Mouse (Mus musculus) lung, postnatal 0 days (tissue): Measurements from ENCODE around the gene Donson.

ENCODE experiments used
- CTCF ChIP-seq: IDR thresholded peaks from 2 replicates; pipeline ENCODE4 v1.5.1; 2016; ENCODE audit warnings: antibody characterized with exemption, mild to moderate bottlenecking
- EP300 ChIP-seq: IDR thresholded peaks from 2 replicates; pipeline ENCODE4 v1.6.1; 2016; ENCODE audit warnings: antibody characterized with exemption, mild to moderate bottlenecking, control low read depth

DNA sequence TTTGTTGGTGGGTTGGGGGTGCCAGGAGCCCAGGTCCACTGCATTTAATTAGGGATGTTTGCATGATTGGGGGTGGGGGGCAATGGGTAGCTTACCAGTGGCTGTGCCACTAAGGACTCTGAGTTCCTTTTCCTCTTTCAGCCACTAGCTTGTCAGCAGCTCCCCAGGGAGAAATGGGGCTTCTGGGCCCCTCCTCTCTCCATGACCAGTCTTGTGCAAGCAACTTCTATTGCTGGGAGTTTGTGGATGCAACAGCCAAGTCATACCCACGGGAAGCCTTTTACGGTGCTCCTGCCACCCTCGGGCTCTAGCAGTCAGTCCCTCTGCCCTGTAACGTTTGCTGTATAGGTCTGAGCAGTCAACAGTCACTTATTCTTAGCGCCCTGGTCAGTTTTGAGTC lies 46.2 kb upstream of the Donson start:
- TF ChIP-seq CTCF (no peak), EP300 (no peak)
